Mouse (Mus musculus) liver (tissue): ENCODE results near the gene Pik3ap1.

Source experiments
- DNase-seq: peaks from one replicate; pipeline ENCODE4 v3.0.0-alpha.2; 2020; ENCODE audit warnings: mixed read lengths

The Pik3ap1 gene

DNA sequence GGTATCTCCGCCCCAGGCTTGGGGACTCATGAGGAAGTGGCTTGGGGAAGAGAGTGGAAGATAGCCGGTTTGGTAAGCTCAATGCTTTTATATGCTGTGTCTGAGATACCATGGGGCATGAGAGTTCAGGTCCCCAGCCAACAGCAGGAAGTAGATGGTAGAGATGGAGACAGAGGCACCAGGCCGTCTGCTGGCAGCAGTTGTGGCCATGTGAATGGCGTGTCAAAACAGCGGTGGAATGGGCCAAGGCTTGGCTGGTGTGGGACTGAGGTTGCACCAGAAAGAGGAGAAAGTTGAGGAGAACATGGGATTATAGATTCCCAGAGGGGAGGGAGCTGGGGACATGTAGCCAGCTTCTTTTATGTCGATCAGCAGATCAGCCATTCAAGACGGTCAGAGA, 106.3 kb downstream of the Pik3ap1 start:
- DNase-seq: no peak

DNA sequence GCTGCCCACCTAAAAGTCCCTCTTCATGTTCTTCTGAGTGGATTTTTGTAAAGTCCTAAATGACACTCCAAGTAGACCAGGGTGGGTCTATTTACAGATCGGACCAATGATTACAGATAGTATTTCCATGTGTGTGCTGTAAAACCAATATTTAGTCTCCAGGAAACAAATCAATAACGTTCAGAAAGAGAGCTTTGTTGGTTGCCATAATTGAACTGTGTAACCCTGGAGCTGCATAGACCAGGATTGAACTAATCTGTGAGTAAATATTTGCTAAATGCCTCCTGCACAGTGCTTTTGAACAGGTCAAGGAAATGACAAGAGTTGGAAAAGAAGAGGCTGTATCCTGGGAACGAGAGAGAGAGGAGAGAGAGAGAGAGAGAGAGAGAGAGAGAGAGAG, 109.3 kb downstream of the Pik3ap1 start:
- DNase-seq: no peak

DNA sequence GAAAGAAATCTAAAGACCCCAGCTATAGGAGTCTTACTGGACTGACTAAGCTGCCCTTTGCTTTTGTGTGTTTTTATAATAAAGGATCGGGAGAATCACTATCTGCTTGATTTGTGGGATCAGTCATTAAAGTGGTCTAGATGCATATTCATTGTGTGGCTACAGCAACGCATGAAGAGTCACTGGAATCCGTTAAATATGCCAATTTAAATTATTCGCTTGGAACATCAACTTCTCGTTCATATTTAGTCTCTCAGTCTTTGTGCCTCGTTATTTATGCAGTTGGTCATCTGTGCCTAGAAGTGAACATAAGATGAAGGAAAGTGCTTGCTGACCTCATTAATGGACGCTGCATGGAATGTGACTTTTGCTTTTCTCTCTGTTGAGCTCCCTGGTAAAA, 114.0 kb downstream of the Pik3ap1 start:
- no peak for DNase-seq

DNA sequence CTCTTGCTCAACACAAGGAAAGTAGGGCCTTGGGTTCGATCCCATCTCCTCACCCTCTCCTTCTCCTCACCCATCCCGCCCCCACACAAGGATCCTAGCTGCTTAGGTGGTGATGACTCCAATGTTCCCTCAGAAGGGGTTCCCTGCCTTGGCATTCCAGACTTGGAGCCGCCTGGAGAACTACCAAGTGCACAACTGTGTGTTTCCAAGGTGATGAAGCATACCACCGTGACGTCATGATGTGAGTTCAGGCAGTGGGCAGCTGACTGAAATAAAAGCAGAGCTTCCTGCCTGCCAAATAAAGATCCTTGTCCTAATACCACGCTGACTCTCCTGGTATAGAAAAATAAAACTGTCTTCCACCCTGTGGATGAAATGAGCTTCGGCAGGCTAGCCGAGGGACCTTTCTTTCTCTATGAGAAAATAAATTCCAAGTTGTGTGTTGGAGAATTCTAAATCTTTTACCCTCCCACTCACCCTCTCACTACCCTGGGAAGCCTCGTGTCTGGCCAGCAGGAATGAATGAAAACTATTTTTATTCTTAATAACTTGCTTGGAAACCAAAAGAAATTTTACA, 114.7 kb downstream of the Pik3ap1 start:
- no peak for DNase-seq

DNA sequence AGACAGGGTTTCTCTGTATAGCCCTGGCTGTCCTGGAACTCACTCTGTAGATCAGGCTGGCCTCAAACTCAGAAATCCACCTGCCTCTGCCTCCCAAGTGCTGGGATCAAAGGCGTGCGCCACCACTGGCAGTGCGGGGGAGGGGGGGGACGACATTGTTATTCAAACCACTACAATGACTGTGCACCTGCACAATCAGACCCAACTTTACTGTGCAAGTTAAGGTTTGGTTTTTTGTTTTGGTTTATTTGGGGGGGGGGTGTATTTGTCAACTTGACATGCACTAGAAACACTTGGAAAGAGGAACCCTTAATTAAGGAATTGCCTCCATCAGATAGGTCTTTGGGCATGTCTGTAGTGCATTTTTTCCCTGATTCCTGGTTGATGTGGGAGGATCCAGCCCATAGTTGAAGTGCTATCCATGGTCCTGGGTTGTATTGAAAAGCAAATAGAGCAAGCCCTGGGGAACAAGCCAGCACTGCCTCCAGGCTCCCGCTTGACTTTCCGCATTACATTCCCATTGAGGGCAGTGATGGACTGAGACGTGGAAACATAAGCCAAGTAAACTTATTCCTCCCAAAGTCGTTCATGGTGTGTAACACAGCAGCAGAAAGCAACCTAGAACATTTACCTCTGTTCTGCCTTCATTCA, 118.5 kb downstream of the Pik3ap1 start:
- DNase-seq: no peak

DNA sequence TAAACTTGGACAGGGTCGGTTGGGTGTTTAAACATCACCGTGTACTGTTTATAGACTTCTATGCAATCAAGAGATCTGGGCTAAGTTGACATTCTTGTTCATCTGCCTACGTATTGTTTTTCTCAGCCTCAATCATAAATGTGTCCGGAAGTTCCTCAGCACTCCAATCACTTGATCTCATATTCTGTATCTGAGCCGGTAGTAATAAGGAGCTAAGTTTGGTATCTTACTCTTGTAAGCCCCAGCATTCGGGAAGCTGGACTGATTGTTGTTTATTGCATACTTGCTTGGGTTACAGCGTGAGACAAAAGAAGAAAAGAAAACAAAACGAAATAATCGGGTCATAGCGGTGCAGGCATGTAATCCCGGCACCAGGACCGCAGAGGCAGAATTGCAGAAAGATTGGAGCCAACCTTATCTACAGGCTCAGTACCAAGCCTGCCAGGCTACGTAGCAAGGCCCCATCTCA, 120.5 kb downstream of the Pik3ap1 start:
- no peak for DNase-seq

DNA sequence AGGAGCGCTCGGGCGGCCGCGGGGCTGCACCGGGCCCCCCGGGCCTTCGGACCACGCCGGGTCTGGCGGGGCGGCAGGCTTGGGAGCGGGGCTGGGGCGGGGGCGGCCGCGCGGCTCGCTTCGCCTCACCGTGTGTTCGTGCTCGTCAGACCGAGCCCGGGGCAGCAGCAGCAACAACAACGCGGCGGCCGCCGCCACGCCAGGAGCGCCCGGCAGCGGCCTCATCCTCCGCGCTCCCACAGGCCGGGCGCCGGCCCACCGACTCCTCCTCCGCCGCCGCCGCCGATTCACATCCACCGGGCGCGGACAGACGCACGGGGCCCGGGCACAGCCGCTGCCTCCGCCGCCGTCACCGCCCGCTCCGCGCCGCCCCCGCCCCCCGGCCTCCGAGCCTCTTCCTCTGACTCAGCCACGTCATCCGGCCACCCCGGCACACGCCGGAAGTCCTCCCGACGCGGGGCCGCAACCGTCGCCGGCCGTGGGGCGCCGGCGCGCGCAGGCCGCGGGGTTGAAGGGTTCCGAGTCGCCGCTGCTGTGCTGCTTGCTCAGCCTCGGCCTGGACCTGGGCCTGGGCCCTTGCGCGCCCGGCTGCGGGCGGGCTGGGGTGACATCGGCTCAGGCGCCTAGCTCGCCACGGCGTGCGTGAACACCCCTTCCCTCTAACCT, 121.1 kb downstream of the Pik3ap1 start, which contains the start of gene Tm9sf3:
Tm9sf3 (minus strand) TSS at position 368 of the 666 bp plus-strand sequence.
- DNase-seq: peak; percentile 90

DNA sequence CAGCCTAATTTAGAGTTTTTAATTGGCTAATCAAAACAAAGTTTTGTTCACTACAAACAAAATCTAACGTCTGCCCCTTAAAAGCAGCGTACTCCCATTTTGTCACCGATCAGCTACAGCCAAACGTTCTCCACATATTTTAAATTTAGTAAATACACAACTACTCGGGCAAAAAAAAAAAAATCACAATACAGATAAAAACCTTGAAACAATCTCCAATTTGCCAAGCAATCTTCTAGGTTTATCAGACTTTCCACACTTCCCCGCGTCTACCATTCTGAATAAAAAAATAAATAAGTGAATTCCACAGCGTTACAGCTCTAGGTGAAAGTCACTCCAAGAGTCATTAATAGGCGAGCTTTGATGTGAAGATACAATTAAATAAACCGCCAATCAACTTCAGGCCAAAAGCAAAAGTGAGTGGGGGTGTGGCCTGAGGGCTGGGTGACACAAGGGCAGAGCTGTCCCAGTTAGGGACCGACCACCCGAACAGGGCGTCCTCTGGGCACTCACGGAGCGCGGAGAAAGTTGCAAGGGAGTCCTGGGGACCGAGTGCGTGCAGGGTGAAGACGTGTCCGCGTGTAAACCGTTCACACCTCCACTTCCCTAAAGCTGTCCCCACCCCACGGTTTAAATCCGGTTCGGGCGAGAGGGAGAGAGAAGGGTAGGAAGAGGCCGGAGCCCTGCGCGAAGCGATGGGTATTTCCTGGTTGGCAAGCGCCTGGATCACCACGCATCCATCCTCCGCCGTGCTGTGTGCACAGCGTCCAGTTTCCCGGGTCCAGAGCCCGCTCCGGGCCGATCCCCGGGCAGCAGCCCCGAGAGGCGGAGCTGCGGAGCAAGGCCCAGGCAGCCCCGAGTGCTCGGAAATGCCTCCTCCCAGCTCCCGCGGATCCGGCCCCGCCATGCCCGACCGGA, 121.9 kb downstream of the Pik3ap1 start:
- peak; percentile 76 for DNase-seq

DNA sequence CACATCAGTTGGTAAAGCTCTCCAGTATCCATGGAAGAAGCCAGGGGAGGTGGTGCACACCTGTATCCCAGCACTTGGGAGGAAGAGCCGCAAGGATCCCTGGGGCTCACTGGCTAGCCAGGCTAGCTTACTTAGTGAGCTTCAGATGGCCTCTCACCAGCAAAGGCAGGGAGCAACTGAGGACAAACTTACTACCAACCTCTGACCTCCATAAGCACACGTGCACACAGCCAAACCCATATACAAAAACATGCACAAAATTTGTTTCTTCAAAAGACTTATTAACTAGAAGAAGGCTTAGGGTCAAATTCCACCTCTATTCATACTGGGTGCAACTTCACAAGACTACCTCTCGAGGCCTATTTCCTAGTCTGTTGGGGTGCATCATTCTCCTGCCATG, 124.2 kb downstream of the Pik3ap1 start:
- DNase-seq: no peak

DNA sequence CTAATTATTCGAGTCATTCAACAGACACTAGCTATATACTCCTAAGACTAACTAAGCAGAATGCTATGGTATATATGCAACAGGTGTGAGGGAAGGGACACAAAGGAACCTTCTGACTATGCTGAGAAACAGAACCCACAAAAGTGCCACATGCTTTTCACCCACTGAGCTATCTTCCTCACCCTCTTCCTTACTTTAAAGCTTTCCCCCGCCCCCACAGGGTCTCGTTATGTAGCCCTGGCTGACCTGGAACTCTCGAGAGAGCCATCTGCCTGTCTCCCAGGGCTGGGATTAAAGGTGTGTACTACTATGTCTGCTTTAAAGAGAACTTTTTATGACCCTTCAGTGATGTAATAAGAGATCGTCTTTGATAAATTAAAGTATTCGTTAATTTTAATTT, 125.6 kb downstream of the Pik3ap1 start:
- no peak for DNase-seq

DNA sequence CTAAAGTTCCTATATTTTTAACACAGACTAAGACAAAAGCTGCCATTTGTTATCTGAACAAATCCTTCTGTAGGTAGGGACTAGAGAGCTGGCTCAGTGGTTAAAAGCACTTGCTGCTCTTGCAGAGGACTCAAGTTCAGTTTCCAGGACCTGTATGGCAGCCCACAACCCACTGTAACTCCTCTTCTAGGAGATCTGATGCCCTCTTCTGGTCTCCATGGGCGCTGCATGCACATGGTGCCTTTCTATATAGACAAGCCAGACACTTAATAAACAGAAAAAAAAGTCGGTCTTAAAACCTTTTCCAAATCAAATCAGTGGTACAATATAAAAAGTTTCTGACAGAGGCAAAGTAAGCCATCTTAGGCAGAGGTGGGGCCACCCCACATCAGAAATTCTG, 126.2 kb downstream of the Pik3ap1 start:
- DNase-seq: peak; percentile 51

DNA sequence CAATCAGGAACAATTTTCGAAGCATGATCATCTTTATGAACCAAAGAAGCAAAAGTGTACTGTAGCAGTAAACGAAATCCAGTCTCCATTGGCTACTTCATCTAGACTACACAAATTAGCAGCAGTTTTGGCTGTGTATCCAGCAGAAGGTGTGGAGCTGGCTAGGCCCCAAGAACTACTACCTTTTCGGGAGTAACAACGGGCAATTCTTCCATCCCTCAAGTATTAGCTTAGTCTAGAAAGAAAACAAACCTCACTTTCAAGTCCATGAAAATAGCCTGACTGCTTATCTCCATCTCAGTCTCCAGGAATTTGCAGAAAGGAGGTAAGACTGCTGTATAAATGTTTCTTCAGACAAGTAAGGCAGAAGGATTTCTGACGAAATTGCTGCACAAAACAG, 130.3 kb downstream of the Pik3ap1 start:
- no peak for DNase-seq

DNA sequence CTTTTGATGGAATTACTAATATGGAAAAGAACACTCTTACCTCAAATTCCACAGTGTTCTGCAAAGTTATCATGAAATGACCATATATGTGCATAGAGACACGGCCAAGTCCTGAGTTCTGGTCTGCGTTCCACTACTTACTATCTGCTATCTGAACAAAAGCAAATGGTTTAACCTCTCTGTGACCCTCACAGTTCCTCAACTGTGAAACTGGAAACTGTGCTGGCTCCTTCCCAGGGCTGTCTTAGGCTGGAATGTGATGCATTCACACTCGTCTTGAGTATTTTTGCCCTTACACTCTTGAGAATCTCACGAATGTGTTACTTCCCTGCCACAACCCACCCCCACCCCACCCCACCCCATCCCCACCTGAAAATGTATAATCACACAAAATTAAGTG, 135.9 kb downstream of the Pik3ap1 start:
- DNase-seq: no peak

DNA sequence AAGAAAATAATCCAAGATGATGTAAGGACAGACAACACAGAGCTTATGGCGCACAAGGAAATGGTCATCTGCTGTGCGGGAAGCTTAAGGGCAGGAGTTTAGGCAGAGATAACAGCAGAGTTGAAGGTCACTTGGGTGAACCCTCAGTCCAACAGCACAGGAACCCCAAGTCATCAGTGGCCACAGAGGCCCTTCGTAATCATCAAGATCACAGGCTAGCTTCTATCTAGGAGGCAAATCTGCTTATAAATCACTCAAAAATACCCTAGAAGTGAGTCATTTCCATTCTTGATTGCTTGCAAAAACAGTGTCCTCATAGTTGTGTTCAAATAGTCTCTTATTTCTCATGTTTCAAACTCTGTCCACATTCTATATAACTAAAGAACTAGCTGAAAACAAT, 136.6 kb downstream of the Pik3ap1 start:
- DNase-seq: no peak

DNA sequence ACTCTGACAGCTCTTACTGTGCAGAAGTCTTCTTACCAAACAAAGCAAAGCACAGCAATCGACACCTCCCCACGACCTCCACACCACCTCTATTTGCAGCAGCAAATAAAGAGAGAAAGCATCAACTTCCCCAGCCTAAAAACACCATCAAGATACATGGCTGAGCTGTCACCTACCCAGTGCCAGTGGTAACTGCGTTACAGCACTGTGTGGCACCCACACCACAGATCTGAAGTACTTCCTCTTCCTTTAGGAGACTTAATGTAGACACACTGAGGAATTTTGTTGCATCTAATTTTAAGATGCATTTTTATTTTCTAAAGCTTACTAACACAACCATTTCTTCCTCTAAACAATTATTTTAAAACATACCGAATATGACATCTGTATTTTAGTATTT, 138.6 kb downstream of the Pik3ap1 start:
- DNase-seq: no peak

DNA sequence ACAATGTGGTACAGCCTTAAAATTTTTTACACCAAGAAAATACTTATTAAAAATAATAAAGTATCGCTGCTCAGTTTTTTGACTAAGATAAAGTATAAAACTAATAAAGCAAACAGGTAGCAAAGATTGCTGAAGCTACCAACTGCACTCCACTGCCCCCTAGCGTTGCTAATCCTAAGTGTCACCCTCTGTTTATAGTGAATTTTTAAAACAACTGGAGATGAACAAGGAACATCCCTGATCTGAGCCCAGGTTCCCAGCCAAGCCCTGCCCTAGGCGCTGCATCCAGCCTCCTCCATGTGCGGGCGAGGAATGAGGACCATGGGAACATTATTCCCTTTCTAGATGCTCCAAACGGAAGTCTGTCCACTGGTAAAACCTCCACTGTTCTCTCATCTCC, 140.3 kb downstream of the Pik3ap1 start:
- DNase-seq: peak; percentile 52

DNA sequence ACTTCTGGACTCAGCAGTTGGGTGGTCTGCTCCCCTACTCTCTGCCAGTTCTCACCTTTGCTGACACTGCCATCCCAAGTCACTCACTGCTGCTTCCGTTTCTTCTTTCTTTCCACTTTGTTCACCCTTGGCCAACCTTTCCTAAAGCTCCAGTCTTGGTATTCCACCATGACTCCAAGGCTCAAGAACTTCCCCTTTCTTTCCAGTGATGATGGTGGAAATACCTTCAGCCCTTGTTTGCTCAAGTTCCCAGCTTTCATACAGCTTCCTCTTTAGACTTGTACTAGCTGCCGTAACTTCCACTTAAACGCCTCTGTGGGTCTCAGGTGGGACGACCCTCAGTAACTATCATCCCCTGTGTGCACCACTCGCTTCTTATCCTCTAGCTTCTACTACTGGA, 142.9 kb downstream of the Pik3ap1 start:
- DNase-seq: no peak

DNA sequence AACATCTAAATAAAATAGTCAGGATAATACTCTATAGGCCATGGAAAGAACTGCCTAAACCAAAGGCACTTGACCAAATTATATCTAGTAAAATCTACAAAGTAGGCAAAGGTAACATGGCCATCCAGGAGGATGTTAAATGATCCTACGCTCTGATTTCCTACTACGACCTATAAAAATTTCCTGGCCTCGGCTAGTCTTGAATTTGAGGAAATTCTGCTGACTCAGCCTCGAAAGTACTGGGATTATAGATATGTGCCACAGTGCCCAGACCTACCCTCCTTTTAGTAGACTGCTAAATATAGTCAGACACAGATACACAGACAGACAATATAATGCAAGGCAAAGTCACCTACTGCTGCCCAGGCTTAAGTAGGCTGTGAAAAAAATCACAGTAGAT, 151.2 kb downstream of the Pik3ap1 start:
- DNase-seq: no peak
